Mouse (Mus musculus) testis, postnatal 14 days (tissue): ENCODE results near the gene Snai1.

Source experiments
- DNase-seq: peaks from one replicate; pipeline ENCODE4 v3.0.0; 2021; ENCODE audit warnings: low spot score

The Snai1 gene

DNA sequence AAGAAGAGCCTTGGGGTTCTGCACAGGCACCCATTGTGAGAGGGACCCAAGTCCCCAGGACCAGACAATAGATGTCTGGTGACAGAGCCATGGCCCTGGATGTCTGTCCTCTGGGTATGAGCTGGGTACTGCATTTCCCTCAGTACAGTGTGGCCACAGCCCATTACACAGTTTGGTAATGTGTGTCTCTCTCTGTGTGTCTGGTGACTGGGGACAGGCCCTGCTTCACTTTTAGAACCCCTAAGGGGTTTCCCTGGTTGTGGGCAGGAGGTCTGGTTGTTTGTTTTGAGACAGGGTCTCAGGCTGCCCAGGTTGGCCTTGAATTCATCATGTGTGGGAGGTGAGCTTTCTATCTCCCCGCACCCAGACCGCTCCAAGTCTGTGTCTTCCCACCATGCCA is 47.3 kb downstream of the Snai1 start:
- no peak for DNase-seq

DNA sequence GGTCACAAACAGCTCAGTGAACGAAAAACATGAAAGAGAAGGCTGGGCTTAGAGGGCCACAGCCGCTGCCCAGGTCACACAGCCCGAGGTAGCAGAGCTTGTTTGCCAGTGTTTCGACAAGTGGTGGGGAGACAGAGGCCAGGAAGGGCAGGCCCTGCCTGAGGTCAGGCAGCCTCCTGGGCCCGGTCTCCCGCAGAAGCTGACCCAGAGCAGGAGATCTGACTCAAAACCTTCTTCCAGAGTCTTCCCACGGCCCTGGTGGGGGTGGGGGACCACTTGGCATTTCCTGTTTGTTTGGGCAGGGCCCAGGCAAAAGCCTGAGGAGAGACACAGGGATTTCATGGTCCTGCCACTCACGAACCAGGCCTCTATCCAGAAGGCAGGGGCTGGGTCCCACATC is 48.0 kb downstream of the Snai1 start:
- DNase-seq, result no peak

DNA sequence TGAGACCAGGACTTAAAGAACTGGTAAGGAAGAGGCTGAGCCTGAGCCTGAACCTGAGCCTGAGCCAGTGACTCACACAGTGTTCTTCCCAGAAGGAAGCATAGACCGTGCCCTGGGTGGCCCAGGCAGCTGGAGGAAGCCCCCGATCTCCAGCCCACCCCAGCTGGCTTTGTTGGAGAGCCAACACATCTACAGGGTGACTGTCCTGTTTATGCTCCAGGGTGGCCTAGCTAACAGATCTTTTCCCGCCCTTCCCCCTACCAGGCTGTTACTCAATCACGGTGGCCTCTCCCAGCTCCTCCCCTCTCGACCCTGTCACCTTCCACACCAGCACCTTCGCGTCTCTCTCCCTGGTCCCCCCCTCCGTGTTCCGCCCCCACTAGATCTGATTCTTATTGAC is 49.0 kb downstream of the Snai1 start:
- DNase-seq, result no peak

DNA sequence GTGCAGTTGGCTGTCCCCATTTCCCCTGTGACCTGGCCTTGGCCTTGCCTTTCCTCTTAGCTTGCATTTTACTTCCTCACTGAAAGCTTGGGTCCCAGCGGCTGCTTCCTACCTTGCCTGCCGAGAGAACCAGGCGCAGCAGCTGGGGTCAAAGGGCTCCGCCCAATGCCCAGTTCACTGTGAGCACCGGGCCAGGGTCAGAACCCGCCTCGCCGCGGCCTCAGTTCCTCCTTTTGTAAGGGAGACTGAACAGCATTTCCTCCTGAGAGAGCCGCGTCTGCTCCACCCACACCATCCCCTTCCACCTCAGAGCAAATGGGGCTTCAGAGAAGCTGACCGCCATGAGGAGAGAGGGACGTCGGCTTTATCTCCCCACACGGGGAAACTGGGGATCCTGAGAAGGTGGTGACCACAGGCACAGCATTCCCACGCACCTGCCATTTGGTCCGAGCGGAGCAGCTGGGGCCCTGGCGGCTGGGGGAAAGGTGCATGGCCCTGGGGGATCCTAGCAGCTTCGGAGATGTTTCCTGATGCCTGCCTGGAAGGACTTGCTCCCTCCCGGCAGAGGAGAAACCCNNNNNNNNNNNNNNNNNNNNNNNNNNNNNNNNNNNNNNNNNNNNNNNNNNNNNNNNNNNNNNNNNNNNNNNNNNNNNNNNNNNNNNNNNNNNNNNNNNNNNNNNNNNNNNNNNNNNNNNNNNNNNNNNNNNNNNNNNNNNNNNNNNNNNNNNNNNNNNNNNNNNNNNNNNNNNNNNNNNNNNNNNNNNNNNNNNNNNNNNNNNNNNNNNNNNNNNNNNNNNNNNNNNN is 51.0 kb downstream of the Snai1 start:
- DNase-seq, result no peak
